Mouse (Mus musculus) heart, adult 8-10 months (tissue): ENCODE measurements around the gene Hpcal1. TPM values are rescaled to one million over a fixed set of nuclear protein-coding genes. Genes with fewer than 3 reads are reported as not detected.
A peak's percentile ranks its signal among the peaks of the same experiment; 100 is the strongest.
"Not testable (repeated sequence)": the region's sequence is repeated elsewhere in the genome, so short reads cannot be mapped to it uniquely, and the experiment has no call there.

Experiments
- DNase-seq: peaks from one replicate; pipeline ENCODE4 v3.0.0; 2022; ENCODE audit warnings: low spot score
- total RNA-seq, 4 experiments: library from RNA; stranded (reverse); gene quantifications; 2 replicates each; pipeline ENCODE4 v1.2.4; 2022

Hpcal1 gene
- total RNA-seq, 4 experiments from 2014 or later: 13.4 to 17.4 (median 14.6) TPM

- peak; percentile 28 for DNase-seq
Observed at GRCm38 (mm10) chr12:17778320-17778719, 87.7 kb downstream of the Hpcal1 start.

- no peak for DNase-seq
Observed at GRCm38 (mm10) chr12:17779093-17779492, 88.4 kb downstream of the Hpcal1 start.

- DNase-seq: no peak
Observed at GRCm38 (mm10) chr12:17789486-17789885, 98.8 kb downstream of the Hpcal1 start.

GRCm38 (mm10) chr12:17791111-17791510 is 100.5 kb downstream of the Hpcal1 start:
- no peak for DNase-seq

- DNase-seq: no peak
Observed at GRCm38 (mm10) chr12:17792756-17793155, 102.1 kb downstream of the Hpcal1 start.

- peak; percentile 71 for DNase-seq
Observed at GRCm38 (mm10) chr12:17795660-17796278, 105.1 kb downstream of the Hpcal1 start.

- not testable (repeated sequence) for DNase-seq
Observed at GRCm38 (mm10) chr12:17798261-17798660, 107.6 kb downstream of the Hpcal1 start.

GRCm38 (mm10) chr12:17808542-17808941 is 117.9 kb downstream of the Hpcal1 start:
- peak; percentile 71 for DNase-seq

- not testable (repeated sequence) for DNase-seq
Observed at GRCm38 (mm10) chr12:17835279-17835678, 144.6 kb downstream of the Hpcal1 start.

Other genes starting within 250 kb of the Hpcal1 start
- 10 to 100 TPM; 65.7 to 84.1 (median 79.2) TPM for gene Odc1, start 146.1 kb upstream of the Hpcal1 start, total RNA-seq